Mouse (Mus musculus) adrenal gland, adult 2 months (tissue): ENCODE measurements at regions not wholly inside any gene's neighbourhood (a gene's known extent, or its start where the extent isn't known, plus 50 kb on each side); places are given as distances from the start of the nearest gene placed in this dataset.

Source experiments
- DNase-seq: peaks from one replicate; pipeline ENCODE4 v3.0.0; 2021

- no peak for DNase-seq
These were observed 128.7 kb upstream of the Prkg2 start for GRCm38 (mm10) chr5:99165807-99166360.

GRCm38 (mm10) chr5:99157973-99158372 lies 120.8 kb upstream of the Prkg2 start:
- DNase-seq = peak; percentile 21

GRCm38 (mm10) chr5:99153269-99153850 lies 116.2 kb upstream of the Prkg2 start:
- DNase-seq = no peak

DNA sequence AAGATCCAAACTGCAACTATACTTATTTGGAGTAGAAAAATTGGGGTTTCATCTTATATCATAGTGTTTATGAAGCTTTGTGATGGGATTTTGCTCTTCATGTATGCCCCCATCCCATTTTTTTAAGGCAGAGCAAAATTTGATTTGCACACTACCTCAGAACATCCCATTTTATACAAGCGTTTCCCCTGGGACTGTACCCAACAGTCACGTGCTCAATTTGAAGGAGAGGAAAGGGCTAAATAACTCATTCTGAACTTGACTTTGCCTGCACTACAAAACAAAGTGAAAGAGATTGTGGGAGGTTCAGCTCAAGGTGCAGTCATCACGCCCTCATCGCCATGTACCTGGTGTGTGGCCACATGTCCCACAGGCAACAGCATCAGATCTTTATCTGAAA lies 115.1 kb upstream of the Prkg2 start:
- no peak for DNase-seq

DNA sequence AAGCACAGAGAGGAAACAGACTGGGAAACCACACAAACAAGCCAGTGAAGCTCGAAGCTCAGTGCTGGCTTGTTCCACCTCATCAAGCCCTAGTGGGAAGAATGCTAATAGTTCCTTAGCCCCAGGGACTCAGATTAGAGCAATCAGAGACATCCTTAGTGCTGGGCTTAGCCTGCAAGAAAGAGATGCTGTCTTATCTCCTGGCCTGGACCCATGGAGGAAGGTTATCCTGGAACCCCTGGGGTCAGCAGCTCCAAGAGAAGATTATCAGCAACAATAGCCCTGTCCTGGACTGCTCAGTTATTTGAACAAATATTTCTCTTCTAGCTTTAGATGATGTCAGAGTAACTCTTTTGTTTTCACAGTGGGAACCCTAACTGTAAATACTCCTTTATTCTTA lies 112.8 kb upstream of the Prkg2 start:
- no peak for DNase-seq

DNA sequence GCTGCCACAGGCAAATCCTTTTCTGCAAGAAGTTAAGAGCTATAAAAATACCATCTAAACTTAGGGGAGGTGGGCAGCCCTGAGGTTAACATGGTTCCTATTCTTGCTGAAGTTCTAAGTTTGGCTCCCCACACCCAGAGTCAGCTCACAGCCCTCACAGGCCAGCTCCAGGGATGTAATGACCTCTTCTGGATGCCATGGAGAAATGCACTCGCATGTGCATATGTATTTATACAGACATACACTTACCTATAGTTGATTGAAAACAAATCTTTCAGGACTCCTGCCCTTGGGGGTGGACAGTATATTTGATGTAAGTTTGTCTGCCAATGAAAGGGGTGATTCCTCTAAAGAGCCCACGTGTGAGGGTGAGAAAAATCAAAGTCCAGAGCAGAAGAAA lies 95.5 kb upstream of the Prkg2 start:
- no peak for DNase-seq

- no peak for DNase-seq
These were observed 91.5 kb upstream of the Prkg2 start for GRCm38 (mm10) chr5:99128628-99129027.

DNA sequence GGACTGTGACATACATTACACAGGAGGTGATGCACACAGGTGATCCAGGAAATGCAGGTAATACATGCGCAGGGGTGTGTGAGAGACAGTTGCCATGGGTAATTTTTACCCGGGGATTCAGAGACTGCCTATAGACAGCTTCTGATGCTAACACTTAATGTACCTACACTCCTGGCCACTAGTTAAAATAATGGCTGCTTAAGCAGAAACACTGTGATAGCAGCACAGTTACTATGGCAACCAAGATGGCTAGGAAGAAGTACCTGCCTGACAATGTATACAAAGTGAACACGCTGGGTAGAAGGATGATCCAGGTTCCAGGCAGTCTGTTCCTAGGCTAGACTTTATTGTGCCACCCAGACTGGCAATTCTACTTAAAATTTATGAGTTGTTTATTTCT lies 88.3 kb upstream of the Prkg2 start:
- DNase-seq = no peak

DNA sequence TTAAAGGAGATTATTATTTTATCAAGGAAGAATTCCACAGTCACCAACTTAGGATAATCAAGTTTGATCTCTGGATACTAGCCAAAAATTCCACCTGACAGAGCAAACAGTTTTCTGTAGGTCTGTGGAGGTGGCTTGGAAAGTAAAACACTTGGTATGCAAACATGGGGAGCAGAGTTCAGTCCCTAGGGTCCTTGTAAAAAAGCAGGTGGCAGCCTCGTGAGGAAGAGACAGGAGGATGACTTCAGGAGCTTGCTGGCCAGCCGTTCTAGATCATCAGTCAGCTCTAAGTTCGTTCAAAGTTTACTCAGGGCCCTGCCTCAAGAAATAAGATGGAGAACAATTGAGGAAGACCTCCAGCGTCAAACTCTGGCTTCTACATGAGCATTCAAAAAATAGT lies 74.6 kb upstream of the Prkg2 start:
- no peak for DNase-seq

DNA sequence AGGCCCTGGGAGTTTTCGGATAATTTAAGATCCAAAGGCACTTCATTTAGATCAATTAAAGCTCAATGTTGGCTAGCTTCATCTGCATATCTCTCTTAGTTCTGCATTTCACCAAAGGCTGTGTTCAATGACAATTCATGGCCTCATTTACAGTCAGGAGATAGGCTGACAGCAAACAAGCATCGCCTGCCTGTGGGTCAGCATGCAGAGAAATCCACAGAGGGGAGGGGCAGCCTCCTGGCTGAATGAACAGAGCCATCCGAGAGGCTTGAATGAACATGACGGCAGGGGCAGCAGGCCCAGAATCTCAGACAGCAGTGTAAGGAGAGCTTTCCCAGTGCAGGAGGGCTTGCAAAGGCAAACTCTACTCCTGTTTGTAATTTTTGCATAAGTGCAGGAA lies 74.1 kb upstream of the Prkg2 start:
- DNase-seq = no peak

DNA sequence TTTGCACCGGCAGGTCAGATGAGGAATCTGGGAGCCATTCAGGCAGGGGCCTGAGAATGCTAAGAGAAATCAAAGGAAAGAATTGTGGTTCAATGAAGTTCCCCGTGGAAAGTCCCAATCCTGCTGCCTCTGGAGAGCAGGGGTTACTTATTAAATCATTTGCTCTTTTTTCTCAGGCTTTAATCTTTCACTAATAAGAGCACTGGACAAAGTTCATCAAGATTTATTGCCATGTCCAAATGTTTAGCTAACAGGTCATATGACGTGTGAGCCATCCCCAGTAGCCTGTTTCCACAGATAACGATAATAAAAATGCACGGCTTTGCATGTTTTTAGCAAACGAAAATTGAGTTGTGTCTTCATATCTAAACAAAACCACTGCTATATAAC lies 62.6 kb upstream of the Prkg2 start:
- DNase-seq = no peak

DNA sequence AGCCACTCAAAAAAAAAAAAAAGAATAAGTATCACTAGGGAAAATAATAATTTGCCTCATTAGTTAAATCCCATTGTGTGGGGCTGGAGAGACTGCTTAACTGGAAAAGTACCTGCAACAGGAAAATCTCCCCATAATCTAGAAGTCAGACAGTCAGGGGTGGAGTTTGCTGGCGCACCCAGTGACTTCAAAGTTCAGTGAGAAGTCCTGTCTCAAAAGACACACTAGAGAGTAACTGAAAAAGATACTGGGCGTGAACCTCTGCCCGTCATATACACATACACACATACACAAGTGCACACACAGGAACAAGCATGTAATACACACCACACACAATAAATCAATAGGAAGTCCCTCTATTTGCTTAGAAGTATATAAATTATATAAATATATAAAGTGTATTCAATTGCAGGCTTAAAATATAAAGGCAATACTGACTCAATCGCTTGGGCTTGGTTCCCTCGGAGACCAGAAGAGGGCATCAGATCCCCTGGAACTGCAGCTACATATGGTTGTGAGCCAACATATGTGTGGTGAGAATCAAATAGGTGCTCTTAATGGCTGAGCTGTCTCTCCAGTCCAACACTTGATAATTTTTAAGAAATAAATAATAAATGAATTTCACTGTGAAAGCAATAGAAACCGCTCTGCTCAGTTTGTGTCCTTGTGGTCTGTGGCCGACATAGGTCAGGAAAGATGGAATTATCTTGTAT lies 62.0 kb upstream of the Prkg2 start:
- DNase-seq = no peak
